Mouse (Mus musculus): Measurements from ENCODE around the gene Adam22. TPM values are rescaled to one million over a fixed set of nuclear protein-coding genes. Genes with fewer than 3 reads are reported as not detected.

Adam22 gene
- total RNA-seq, 2 experiments from 2014 or later, result 214 to 226 TPM

DNA sequence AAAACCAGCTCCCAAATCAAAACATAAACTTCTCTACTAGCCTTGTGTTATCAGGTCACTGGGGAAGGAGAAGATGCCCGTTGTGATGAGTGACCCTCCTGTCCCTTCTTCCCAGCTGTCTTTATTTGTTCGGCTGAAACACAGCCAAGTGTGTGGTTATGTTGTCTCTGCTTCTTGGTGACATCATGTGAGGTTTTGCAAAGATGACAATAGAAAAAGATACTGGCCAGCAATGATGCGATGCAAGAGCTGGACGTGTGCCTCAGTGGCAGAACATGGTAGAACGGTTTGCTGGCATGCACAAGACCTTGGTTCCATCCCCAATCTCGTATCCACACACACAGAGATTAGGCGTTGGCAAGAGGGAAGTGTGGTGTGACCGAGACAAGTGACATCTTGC, 236.0 kb downstream of the Adam22 start:
- no peak for DNase-seq (ENCODE audit: extremely low spot score in 1 of 2, low spot score in 2 of 2)
- no peak overlapping the region for H3K27ac ChIP-seq
- H3K4me3 ChIP-seq, result no peak overlapping the region
- TF ChIP-seq CTCF (IDR thresholded peaks at IDR 0.05), result no peak
- intact Hi-C loops (cut with DNase I), result no loop called here

GRCm38 (mm10) chr5:8129750-8130149, 238.2 kb downstream of the Adam22 start:
- TF ChIP-seq CTCF (IDR thresholded peaks at IDR 0.05), result no peak
- no peak for DNase-seq (ENCODE audit: extremely low spot score in 1 of 2, low spot score in 2 of 2)
- intact Hi-C loops (cut with DNase I), result no loop called here
- Histone ChIP-seq H3K27ac (no peak overlapping the region), H3K4me3 (no peak overlapping the region)

DNA sequence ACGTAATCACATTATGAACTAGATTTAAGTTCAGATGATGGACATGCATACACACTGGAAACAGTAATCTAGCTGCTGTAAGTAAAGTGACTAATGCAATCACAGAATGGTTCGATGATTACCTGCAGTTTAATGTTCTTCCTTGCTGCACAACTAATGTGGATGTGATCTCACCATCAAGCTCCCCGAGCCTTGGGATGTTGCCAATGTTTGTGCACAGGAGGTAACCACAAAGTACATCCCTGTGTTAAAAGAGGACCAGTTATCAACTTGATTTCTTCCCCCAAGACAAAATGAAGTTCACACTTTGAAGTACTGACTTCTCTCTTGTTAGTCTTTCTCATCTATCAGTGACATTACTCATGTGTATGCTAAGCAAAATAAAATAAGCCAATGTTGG, 247.0 kb downstream of the Adam22 start:
- no peak for DNase-seq (ENCODE audit: extremely low spot score in 1 of 2, low spot score in 2 of 2)
- intact Hi-C loops (cut with DNase I), result no loop called here
- H3K27ac ChIP-seq, result no peak overlapping the region
- TF ChIP-seq CTCF (IDR thresholded peaks at IDR 0.05), result no peak
- no peak overlapping the region for H3K4me3 ChIP-seq

DNA sequence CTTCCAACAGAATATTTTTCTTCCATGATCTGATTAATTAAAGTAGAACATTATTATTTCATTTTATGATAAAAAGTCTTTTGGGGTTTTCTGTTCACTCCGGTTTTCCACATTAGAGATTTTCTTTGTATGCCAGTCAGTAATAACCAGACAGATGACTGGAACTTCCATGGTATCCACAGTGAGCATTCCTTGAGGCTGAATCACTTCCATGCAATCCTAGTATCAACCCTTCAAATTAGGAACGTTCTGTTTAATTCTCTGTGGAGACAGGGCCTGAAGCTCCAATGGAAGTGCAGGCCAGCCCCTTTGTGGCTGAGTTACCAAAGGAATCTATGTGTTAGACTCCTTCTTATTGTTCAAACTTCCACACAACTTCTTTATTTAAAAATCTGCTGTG, 247.9 kb downstream of the Adam22 start:
- intact Hi-C loops (cut with DNase I), result no loop called here
- no peak for DNase-seq (ENCODE audit: extremely low spot score in 1 of 2, low spot score in 2 of 2)
- no peak for TF ChIP-seq CTCF (IDR thresholded peaks at IDR 0.05)
- Histone ChIP-seq H3K27ac (no peak overlapping the region), H3K4me3 (no peak overlapping the region)

DNA sequence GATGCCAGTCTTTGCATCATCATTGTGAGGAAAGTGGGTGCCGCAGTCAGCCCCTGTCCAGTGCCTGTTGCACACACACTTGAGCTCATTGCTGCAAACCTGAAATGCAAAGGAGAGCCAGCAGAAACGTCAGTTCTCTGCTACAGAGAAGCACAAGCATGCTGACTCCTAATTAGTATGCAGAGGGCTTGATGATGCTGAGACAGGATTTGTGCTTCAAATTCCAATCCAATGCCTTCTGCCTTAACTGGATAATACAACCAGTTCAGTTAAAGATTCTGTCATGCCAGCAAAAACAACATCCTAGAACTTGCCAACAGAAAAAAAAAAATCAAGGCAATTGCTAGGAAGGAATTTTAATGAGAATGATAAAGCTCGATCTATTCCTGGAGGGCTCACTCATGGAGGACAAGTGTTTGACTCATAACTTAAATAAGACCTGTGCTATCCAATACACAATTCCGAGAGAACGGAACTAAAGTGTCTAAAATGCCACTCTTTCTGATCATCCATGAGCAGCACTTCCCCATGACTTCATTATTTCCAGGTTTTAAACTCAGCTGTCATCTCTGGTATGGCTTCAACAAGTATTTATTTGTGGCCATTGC, 251.3 kb downstream of the Adam22 start:
- intact Hi-C loops (cut with DNase I), result no loop called here
- no peak for DNase-seq (ENCODE audit: extremely low spot score in 1 of 2, low spot score in 2 of 2)
- Histone ChIP-seq H3K4me3 (no peak overlapping the region), H3K27ac (peak overlapping the region; percentile 44)
- no peak for TF ChIP-seq CTCF (IDR thresholded peaks at IDR 0.05)

DNA sequence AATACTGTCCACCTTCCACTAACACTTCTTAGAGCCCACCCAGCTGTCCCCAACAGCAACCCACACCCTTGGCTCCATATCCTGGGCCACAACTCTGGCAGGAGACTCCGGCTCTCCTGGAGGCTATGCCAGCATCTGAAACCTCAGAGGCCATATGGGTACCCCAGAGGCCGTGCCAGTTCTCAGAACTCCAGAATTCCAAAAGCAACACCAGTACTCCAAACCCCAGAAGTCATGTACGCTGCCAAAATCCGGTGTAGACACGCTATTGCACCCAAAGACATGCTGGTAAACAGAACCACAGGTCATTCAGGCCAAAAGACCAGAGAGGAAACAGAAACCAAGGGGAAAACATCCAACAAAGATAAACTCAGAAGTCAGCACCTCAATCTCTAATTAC, 255.7 kb downstream of the Adam22 start:
- TF ChIP-seq CTCF (IDR thresholded peaks at IDR 0.05), result no peak
- Histone ChIP-seq H3K4me3 (no peak overlapping the region), H3K27ac (no peak overlapping the region)
- no peak for DNase-seq (ENCODE audit: extremely low spot score in 1 of 2, low spot score in 2 of 2)
- intact Hi-C loops (cut with DNase I), result no loop called here

GRCm38 (mm10) chr5:8111691-8112090, 256.3 kb downstream of the Adam22 start:
- Histone ChIP-seq H3K27ac (no peak overlapping the region), H3K4me3 (no peak overlapping the region)
- no peak for DNase-seq (ENCODE audit: extremely low spot score in 1 of 2, low spot score in 2 of 2)
- intact Hi-C loops (cut with DNase I), result no loop called here
- TF ChIP-seq CTCF (IDR thresholded peaks at IDR 0.05), result no peak

GRCm38 (mm10) chr5:8095689-8096088, 272.3 kb downstream of the Adam22 start:
- TF ChIP-seq CTCF (IDR thresholded peaks at IDR 0.05), result no peak
- H3K27ac ChIP-seq, result no peak overlapping the region
- intact Hi-C loops (cut with DNase I), result no loop called here
- no peak for DNase-seq (ENCODE audit: extremely low spot score in 1 of 2, low spot score in 2 of 2)
- H3K4me3 ChIP-seq, result no peak overlapping the region

GRCm38 (mm10) chr5:8094921-8095320, 273.0 kb downstream of the Adam22 start:
- H3K4me3 ChIP-seq, result no peak overlapping the region
- intact Hi-C loops (cut with DNase I), result no loop called here
- no peak for TF ChIP-seq CTCF (IDR thresholded peaks at IDR 0.05)
- no peak for DNase-seq (ENCODE audit: extremely low spot score in 1 of 2, low spot score in 2 of 2)
- H3K27ac ChIP-seq, result no peak overlapping the region

GRCm38 (mm10) chr5:8088147-8088546, 279.8 kb downstream of the Adam22 start:
- Histone ChIP-seq H3K4me3 (no peak overlapping the region), H3K27ac (no peak overlapping the region)
- intact Hi-C loops (cut with DNase I), result no loop called here
- no peak for TF ChIP-seq CTCF (IDR thresholded peaks at IDR 0.05)
- no peak for DNase-seq (ENCODE audit: extremely low spot score in 1 of 2, low spot score in 2 of 2)

- no peak for DNase-seq (ENCODE audit: extremely low spot score in 1 of 2, low spot score in 2 of 2)
- H3K4me3 ChIP-seq, result no peak overlapping the region
- no peak for TF ChIP-seq CTCF (IDR thresholded peaks at IDR 0.05)
- no peak overlapping the region for H3K27ac ChIP-seq
- intact Hi-C loops (cut with DNase I), result no loop called here
Observed at GRCm38 (mm10) chr5:8085661-8086060, 282.3 kb downstream of the Adam22 start.

- intact Hi-C loops (cut with DNase I), result no loop called here
- DNase-seq (ENCODE audit: extremely low spot score in 1 of 2, low spot score in 2 of 2), result no peak
- TF ChIP-seq CTCF (IDR thresholded peaks at IDR 0.05), result no peak
- Histone ChIP-seq H3K4me3 (no peak overlapping the region), H3K27ac (no peak overlapping the region)
Observed at GRCm38 (mm10) chr5:8082800-8083509, 285.0 kb downstream of the Adam22 start.

- Histone ChIP-seq H3K27ac (no peak overlapping the region), H3K4me3 (no peak overlapping the region)
- no peak for DNase-seq (ENCODE audit: extremely low spot score in 1 of 2, low spot score in 2 of 2)
- intact Hi-C loops (cut with DNase I), result no loop called here
- no peak for TF ChIP-seq CTCF (IDR thresholded peaks at IDR 0.05)
Observed at GRCm38 (mm10) chr5:8077481-8077880, 290.5 kb downstream of the Adam22 start.
